Mouse (Mus musculus) G1E-ER4 (cell line): ENCODE results near the gene Nup85. TPM values are rescaled to one million over a fixed set of nuclear protein-coding genes. Genes with fewer than 3 reads are reported as not detected.

Experiments
- GATA1 ChIP-seq: IDR thresholded peaks from one replicate; pipeline ENCODE4 v1.8.0; 2012; ENCODE audit warnings: low read length, inconsistent platforms
- polyA plus RNA-seq: library from polyadenylated mRNA; stranded (reverse); fragments of >175 nt; gene quantifications from 2 replicates; pipeline ENCODE4 v1.2.3, GENCODE M21; 2012

The Nup85 gene
- polyA plus RNA-seq, 1 experiment, result 55.2 TPM

DNA sequence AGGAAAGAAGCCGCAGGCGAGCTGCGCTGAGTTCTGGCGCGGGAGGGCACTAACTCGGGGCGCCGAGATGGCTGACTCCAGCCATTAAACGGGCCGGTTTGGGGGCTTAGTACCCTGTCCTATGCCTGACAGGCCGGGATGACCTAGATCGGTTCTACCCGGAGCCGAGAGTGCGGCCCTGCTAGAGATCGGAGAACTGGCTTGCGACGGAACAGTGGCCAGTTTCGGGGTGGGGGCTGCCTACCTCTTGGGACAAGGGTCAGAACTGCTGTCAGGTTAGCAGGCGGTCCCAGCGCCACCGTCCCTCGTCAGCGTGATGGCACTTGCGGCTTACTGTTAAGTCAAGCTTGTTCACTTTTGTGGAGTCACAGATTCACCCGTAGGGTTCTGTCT is 40.1 kb downstream of the Nup85 start:
- no peak for TF ChIP-seq GATA1

DNA sequence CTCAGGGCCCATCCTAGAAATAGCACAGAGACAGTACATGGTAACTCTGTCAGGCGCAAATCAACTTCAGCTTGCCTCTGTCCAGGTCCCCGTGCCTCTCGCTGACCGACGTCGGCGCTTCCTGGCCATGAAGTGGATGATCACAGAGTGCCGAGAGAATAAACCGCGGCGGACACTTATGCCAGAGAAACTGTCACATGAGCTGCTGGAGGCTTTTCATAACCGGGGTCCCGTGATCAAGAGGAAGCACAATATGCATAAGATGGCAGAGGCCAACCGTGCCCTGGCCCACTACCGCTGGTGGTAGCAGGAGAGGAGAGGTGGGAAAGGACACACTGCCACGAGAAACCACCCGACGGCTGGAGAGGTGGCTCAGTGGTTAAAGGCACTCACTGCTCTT is 42.5 kb downstream of the Nup85 start:
- TF ChIP-seq GATA1, result no peak

DNA sequence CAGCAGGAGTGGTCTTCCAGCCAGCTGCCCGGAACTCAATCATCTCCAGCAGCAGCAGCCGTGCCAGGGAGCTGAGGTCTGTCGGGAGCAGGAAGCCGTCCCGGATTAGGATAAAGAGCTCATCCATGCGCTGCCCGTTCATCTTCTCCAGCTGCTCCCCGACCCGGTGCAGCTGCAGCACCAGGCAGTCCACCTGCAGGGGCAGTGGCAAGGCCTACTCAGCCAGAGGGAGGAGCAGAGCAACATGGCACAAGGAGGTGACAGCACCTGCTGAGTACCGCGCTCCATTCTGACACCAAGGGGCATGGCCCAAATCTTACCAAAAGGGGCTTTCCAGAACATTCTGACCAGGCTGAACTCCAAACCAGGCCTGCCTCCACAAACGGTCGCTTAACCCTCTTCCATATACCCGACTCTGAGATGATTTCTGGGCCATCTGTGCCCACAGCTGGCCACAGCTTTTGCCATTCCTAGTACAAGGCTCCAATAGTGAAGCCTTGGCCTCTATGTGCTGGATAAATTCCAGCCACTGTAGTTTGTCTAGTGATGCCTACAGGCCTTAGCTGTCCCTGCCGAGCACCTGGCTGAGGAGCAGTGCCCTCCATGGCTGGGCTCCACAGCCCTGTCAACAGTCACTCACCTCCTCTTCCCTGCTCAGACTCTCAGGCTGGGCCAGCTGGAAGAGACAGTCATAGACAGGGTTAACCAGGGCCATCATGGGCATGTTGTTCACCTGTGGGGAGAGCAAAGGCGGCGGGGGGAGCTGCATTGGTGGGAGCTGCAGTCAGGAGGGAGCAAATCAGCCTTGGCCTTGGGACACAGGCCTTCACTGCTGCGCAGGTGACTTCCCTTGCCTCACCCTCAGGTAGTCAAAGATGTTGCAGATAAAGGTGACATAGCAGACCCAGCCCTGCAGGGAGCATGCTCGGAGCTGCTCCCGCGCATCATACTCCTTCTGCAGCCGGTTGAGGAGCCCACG is 44.5 kb downstream of the Nup85 start:
- no peak for TF ChIP-seq GATA1

DNA sequence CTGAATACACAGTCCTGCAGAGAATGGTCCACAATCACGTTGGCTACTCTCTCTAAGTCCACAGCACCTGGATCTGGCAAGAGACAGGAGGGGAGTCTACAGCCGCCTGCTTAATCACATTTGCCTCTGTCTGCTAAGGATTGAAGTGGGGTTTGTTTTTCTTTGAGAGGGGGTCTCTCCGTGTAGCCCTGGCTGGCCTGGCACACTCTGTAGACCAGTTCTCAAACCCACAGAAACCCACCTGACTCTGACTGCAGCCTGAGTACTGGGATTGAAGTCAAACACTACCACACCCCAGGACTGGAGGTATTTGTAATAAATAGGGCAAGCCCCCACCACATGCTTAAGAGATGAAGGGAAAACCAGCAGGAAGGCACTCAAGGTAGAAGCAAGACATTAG is 45.3 kb downstream of the Nup85 start:
- no peak for TF ChIP-seq GATA1

DNA sequence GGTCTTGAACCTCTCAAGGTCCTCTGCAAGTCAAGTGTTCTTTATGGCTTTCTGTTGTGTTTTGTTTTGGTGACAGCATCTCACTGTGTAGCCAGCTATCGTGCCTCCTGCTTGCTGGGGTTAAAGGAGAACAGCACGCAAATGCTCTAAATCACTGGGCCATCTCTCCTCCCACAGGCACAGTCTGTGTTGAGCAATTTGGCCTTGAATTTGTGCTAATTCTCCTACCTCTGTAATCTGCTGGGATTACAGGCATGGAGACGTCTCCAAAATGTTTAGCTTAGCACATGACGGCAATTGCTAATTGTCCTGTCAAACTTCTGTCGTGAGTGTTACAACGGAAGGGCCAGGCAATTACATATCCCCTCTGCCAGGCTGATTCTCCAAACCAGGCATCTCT is 46.9 kb downstream of the Nup85 start:
- no peak for TF ChIP-seq GATA1

DNA sequence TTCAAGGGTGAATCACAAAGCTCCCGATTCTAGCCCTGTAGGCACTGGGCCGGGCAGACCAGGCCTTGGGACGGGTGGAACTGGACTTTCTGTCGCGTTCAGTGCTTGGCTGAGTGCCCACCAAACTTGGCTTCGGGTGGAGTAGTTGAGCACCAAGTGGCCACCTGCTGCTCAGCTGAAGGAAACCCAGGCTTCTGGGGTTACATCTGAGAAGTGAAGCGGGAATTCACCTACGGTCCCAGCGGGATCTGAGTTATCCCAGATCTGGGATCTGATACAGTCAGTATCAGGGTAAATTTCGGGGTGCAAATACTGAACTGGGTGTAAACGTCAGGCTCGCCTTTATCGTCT is 47.8 kb downstream of the Nup85 start:
- TF ChIP-seq GATA1, result no peak

DNA sequence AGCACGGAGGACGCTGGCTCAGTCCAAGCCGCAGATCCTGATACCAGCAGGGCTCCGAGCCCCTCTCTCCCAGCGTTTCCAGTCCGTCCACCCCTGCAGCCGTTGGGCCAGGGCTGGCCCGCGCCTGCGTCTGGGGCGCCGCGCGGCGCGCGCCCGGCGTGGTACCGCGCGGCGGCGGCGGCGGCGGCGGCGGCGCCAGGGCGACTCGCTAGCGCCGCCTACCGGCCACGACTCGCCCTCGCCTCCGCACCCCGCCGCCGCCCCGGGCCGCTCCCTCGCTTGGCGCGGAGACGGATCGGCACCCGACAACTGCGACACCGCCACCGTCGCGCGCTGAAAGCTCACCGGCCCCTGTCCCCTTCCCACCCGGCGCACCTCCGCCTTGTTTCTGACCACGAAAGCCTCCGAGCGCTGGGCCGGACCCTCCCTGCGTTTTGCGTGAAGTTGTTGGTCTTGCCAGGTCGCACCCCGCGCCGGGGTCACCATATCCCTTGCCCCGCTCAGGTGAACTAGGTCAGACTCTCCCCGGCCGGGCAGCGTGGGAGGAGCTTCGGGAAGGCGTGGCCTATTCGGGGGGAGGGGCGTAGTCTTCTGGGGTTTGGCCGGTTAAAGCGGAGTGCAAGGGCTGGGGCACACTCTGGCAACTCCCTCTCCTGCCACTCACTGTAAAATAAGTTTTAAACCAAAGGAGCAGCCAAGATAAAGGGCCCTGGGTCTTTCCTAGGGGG is 48.3 kb downstream of the Nup85 start, which contains the start of gene Mif4gd:
Gene Mif4gd (minus strand): TSS at position 560 of the 728 bp plus-strand sequence.
- TF ChIP-seq GATA1, result no peak

DNA sequence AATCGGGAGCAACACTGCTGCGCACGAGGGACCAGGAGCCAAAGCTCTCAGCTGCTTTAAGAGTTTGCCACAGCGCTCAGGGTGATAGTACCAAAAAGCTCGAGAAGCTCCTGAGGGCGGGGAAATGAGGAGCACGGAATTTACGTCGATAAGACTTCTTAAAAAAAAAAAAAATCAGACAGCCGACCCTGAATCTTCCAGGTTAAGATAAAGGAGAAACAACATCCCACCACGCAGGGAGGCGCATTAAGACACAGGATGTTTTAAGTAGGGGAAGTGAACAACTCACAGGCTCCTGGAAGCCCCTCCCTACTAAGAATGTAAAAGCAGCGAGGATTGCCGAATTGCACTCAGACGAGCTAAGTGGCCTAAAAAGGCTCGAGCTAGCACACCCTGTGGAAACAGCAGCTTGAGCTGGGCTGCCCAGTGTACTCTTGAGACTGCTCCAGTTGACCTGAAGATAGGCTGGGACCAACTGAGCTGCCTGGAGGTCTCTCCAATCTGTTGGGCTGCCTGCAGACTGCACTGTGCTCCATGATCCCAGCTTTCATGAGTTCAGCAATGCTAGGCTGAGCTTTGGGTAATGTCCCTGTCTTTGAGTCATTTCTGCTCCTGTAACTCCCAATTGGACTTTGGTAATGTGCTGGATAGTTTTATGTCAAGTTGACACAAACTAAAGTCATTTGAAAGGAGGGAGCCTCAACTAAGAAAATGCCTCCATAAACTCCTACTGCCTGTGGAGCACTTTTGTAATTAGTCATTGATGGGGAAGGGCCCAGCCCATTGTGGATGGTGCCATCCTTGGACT is 49.1 kb downstream of the Nup85 start:
- no peak for TF ChIP-seq GATA1

DNA sequence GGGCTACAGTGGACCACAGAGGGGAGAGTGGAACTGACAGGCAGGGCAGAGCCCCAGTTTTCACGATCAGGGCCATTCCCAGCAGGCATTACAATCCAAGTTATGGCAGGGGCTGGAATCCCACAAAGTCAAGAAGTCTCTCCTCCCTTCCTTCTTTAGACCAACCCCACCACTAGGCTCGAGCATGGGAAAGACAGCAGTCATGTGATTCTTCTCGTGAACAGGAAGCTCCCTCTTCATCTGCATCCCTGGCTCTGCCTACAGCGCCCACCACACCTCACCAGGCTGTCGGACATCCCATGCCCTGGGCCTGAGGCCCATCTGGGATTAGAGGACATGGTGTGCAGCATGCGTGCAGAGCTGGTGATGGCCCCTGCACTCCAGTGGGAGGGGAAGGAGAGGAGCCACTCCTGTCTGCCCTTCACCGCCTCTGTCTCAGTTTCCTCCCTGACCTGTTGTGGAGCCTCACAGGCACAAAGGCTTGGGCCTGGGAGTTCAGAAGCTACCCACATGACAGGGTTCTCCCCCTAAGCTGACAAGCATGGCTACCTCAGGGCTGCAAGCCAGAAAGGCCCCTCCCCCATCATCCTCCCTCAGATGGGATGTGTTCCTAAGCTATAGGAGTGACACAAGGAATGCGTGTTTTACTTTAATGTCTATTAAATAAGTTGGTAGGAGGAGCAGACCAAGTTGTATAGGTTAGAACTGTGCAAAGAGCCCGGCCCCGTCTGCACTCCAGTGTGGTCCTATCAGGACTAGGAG is 50.3 kb downstream of the Nup85 start:
- no peak for TF ChIP-seq GATA1

DNA sequence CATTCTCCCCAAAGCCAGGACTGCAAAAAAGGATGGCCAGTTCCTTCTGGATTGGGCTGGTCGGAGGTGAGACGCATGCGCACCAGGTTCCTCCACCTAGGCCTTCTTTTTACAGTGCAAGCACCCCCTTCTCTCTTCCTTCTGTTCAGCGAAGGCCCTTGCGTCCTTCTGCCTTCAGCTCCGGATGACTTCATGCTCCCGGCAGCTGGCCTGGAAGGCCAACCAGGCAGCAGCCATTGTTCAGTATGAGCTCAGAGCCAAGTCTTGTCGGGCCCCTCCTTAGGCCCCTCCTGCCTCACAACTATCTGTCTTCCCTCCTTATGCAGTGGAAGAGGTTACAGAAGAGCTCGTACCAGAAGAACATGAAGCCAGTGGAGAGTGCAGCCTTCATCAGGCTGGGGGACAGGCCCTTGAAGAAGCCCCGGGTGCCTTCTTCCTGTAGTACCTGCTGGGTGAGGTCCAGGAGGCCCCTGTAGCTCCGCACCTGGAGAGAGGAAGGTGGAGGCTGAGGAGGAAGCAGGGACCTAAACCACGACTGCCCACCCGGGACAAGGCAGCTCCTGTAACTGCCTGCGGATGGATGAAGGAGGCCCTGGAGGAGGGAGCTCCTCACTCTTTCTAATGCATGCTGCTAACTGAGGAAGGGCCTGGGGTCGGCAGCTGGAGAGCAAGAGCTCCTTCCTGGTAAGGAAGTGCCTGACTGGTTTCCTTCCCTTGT is 51.0 kb downstream of the Nup85 start:
- no peak for TF ChIP-seq GATA1

DNA sequence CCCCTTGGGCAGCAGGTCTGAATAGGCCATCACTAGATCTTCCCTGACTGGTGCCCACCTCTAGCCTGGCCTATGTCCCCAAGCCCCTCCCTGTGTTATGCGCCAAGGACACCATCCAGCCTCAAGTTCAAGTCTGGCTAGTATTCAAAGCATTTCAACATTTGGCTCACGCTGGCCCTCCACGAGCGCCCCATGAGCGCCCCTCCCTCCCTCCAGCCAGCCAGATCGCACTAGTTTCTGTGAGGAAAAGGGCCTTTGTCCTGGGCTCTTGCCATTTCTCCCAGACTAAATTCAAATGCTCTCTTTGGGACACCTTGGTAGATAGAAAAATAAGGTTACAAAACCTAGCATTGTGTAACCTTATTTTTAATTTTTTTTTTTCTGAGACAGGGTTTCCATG is 51.6 kb downstream of the Nup85 start:
- TF ChIP-seq GATA1, result no peak

DNA sequence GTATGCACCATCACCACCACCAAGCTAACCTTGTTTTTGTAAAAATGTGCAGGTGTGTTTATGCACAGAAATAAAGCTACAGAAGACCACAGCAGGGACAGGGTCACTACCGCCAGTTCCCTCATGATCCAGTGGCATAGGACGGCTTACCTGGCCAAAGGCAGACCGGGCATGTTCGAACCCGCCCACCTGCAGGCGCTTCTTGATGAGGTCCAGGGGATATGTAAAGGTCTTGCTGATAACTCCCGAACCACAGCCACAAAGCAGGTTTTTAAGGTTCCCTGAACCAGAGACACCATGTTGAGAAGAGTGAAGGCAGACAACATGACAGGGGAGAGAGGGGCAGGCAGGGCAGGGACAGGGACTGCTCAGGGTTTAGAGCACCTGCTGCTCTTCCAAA is 52.1 kb downstream of the Nup85 start:
- TF ChIP-seq GATA1, result no peak

DNA sequence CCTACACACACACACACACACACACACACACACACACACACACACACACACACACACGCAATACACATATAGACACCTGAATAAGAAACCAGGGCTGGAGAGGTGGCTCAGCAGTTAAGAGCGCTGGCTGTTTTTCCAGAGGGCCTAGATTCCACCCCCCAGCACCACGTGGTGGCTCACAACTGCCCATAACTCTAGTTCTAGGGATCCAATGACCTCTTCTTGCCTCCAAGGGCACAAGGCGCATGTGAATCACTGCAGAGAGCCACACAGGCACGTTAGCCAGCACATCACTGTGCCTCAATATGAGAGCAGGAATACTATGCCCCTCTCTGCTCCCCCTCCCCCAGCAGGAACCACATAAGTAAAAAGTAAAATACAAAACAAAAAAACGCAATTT is 52.7 kb downstream of the Nup85 start:
- TF ChIP-seq GATA1, result no peak

DNA sequence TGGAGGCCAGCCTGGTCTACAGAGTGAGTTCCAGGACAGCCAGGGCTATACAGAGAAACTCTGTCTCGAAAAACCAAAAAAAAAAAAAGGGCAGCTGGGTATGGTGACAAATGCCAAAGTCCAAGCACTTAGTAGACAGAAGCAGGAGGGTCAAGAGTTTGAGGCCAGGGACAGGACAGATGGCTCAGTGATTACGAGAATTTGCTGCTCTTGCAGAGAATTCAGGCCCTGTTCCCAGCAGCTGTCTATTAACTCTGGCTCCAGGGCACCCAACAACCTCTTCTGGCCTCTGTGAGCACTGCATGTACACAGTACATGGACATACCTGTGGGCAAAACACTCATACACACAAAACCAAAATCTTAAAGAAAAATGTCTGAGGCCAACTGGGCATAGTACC is 53.8 kb downstream of the Nup85 start:
- no peak for TF ChIP-seq GATA1
